Mouse (Mus musculus): Measurements from ENCODE around the gene Dusp14.

Dusp14 gene

GRCm38 (mm10) chr11:84069034-84069370 is at the start of gene Dusp14:
Gene Dusp14 (minus strand): TSS chr11:84069261.
- DNase-seq, result peak in 1 of 2 experiments; percentile 58

GRCm38 (mm10) chr11:84117431-84117830 is 48.4 kb upstream of the Dusp14 start:
- DNase-seq, result no peak

- DNase-seq, result no peak
Measured at GRCm38 (mm10) chr11:84116221-84116620, 47.2 kb upstream of the Dusp14 start.

- DNase-seq, result peak in 1 of 2 experiments; percentile 31
Measured at GRCm38 (mm10) chr11:84115646-84116045, 46.6 kb upstream of the Dusp14 start.

- DNase-seq, result no peak
Measured at GRCm38 (mm10) chr11:84113623-84114022, 44.6 kb upstream of the Dusp14 start.

- no peak for DNase-seq
Measured at GRCm38 (mm10) chr11:84107137-84107536, 38.1 kb upstream of the Dusp14 start.

GRCm38 (mm10) chr11:84104036-84104435 is 35.0 kb upstream of the Dusp14 start:
- no peak for DNase-seq

GRCm38 (mm10) chr11:84101182-84101581 is 32.1 kb upstream of the Dusp14 start:
- DNase-seq, result no peak

GRCm38 (mm10) chr11:84097251-84097998 is 28.4 kb upstream of the Dusp14 start:
- no peak for DNase-seq

- DNase-seq, result no peak
Measured at GRCm38 (mm10) chr11:84095084-84095483, 26.0 kb upstream of the Dusp14 start.

GRCm38 (mm10) chr11:84090572-84090971 is 21.5 kb upstream of the Dusp14 start:
- no peak for DNase-seq

- no peak for DNase-seq
Measured at GRCm38 (mm10) chr11:84081901-84082300, 12.8 kb upstream of the Dusp14 start.

GRCm38 (mm10) chr11:84080327-84080726 is 11.3 kb upstream of the Dusp14 start:
- no peak for DNase-seq

- DNase-seq, result peak; percentile 47 to 63
Measured at GRCm38 (mm10) chr11:84079887-84080286, 10.8 kb upstream of the Dusp14 start.

- DNase-seq, result no peak
Measured at GRCm38 (mm10) chr11:84079361-84079760, 10.3 kb upstream of the Dusp14 start.

- no peak for DNase-seq
Measured at GRCm38 (mm10) chr11:84078601-84079000, 9.5 kb upstream of the Dusp14 start.

- DNase-seq, result peak in 1 of 2 experiments; percentile 34
Measured at GRCm38 (mm10) chr11:84077008-84077407, 7.9 kb upstream of the Dusp14 start.

GRCm38 (mm10) chr11:84073816-84074764 is 5.0 kb upstream of the Dusp14 start:
- peak; percentile 74 to 75 for DNase-seq

GRCm38 (mm10) chr11:84072904-84073651 is 4.0 kb upstream of the Dusp14 start:
- peak in 1 of 2 experiments; percentile 56 for DNase-seq

GRCm38 (mm10) chr11:84068191-84069033 is 649 bp downstream of the Dusp14 start:
- peak; percentile 45 to 53 for DNase-seq

GRCm38 (mm10) chr11:84067720-84068190 is 1.3 kb downstream of the Dusp14 start:
- peak; percentile 54 to 65 for DNase-seq
